Mouse (Mus musculus) liver, embryonic 11.5 days (tissue): ENCODE measurements at regions not wholly inside any gene's neighbourhood (a gene's known extent, or its start where the extent isn't known, plus 50 kb on each side); places are given as distances from the start of the nearest gene placed in this dataset.

Experiments used
- ATAC-seq: fragments of 200-750 bp; cut with Nextera tagmentation; replicated peaks from 2 replicates; pipeline ENCODE4 v1.8.0; 2017; ENCODE audit warnings: moderate number of reproducible peaks, mild to moderate bottlenecking, moderate TSS enrichment, moderate library complexity; ENCODE audit not compliant: low FRiP score
- DNase-seq: peaks from one replicate; pipeline ENCODE4 v3.0.0-alpha.2; 2017; ENCODE audit warnings: low spot score
- H3K27ac ChIP-seq: fragments of 300-500 bp; sonication (generic); 2 replicates; pipeline ENCODE4 v1.5.1; 2014; ENCODE audit warnings: mild to moderate bottlenecking, low read depth, low read length, control low read depth
- H3K27me3 ChIP-seq: fragments of 300-500 bp; sonication (generic); replicated peaks from 2 replicates; pipeline ENCODE4 v1.6.1; 2014; ENCODE audit warnings: low read length, mixed read lengths; ENCODE audit not compliant: control insufficient read depth, insufficient read depth
- H3K36me3 ChIP-seq: fragments of 300-500 bp; sonication (generic); 2 replicates; pipeline ENCODE4 v1.6.1; 2014; ENCODE audit warnings: mild to moderate bottlenecking, low read length, moderate library complexity, mixed read lengths; ENCODE audit not compliant: control insufficient read depth, insufficient read depth
- H3K4me1 ChIP-seq: fragments of 300-500 bp; sonication (generic); replicated peaks from 2 replicates; pipeline ENCODE4 v1.6.1; 2014; ENCODE audit warnings: low read length, mixed read lengths; ENCODE audit not compliant: control insufficient read depth, insufficient read depth
- H3K4me2 ChIP-seq: fragments of 300-500 bp; sonication (generic); 2 replicates; pipeline ENCODE4 v1.6.1; 2014; ENCODE audit warnings: mild to moderate bottlenecking, control low read depth, moderate library complexity
- H3K4me3 ChIP-seq: fragments of 300-500 bp; sonication (generic); 2 replicates; pipeline ENCODE4 v1.5.1; 2014; ENCODE audit warnings: low read depth, low read length, control low read depth
- H3K9ac ChIP-seq: fragments of 300-500 bp; sonication (generic); 2 replicates; pipeline ENCODE4 v1.6.1; 2014; ENCODE audit warnings: low read depth, low read length, control low read depth
- H3K9me3 ChIP-seq: fragments of 300-500 bp; sonication (generic); 2 replicates; pipeline ENCODE4 v1.6.1; 2016; ENCODE audit warnings: low read length, inconsistent platforms, mixed read lengths; ENCODE audit not compliant: control insufficient read depth
- WGBS: fragments of 180-500 bp; shearing (Covaris S2); extraction: QIAGEN DNeasy Blood & Tissue Kit; methylation state at CpG from one replicate; pipeline ENCODE4 v1.1.7; 2014; 5-methylcytosine and 5-hydroxymethylcytosine counted together

- no peak overlapping the region for H3K4me3 ChIP-seq
- no peaks in the 10 kb centered on the region for H3K27me3 ChIP-seq
- H3K4me2 ChIP-seq: no peak overlapping the region
- DNase-seq: no peak
- peaks cover 18% of the 10 kb centered on the region for H3K4me1 ChIP-seq
- 45% methylated on average over 7 of the region's 7 CpGs for WGBS
- no peak overlapping the region for H3K27ac ChIP-seq
- ATAC-seq: no peak
- H3K9me3 ChIP-seq: no peaks in the 10 kb centered on the region
- H3K9ac ChIP-seq: no peak overlapping the region
- H3K36me3 ChIP-seq: no peaks in the 10 kb centered on the region
Measured at GRCm38 (mm10) chr14:55338500-55338899, 116.7 kb downstream of the Dhrs2 start.

GRCm38 (mm10) chr14:55339036-55339614 lies 117.3 kb downstream of the Dhrs2 start:
- Histone ChIP-seq H3K9ac (no peak overlapping the region), H3K9me3 (no peaks in the 10 kb centered on the region), H3K4me2 (peak overlapping the region; percentile 40), H3K27ac (no peak overlapping the region), H3K4me1 (peaks cover 21% of the 10 kb centered on the region), H3K36me3 (no peaks in the 10 kb centered on the region), H3K27me3 (no peaks in the 10 kb centered on the region), H3K4me3 (no peak overlapping the region)
- DNase-seq (no peak), ATAC-seq (peak; percentile 53; the same call in 1 of the 2 replicates)
- 40% methylated on average over 9 of the region's 9 CpGs for WGBS

GRCm38 (mm10) chr14:55343341-55343740 lies 121.5 kb downstream of the Dhrs2 start:
- Histone ChIP-seq H3K4me2 (no peak overlapping the region), H3K27me3 (no peaks in the 10 kb centered on the region), H3K9me3 (no peaks in the 10 kb centered on the region), H3K4me3 (no peak overlapping the region), H3K9ac (no peak overlapping the region), H3K27ac (no peak overlapping the region), H3K4me1 (peaks cover 30% of the 10 kb centered on the region), H3K36me3 (no peaks in the 10 kb centered on the region)
- DNase-seq (no peak), ATAC-seq (no peak)
- WGBS: 78% methylated on average over 1 of the region's 1 CpGs

DNA sequence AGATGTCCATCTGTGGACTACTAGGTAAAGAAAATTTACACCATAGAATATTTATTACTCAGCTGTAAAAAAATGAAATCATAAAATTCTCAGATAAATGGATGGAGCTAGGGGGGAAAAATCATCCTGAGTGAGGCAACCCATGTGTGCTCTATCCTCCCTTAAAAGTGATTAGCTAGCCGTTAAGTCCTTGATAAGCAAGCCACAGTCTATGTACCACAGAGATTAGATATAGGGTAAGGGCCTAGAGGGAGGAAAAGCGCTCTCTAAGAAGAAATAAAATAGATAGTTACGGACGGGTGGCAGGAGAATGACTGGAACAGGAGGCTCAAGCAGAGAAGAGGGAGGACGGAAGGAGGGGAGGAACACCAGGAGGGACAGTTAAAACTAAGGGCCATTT lies 122.1 kb downstream of the Dhrs2 start:
- Histone ChIP-seq H3K27me3 (no peaks in the 10 kb centered on the region), H3K27ac (peak overlapping the region; percentile 70; the same call in 1 of the 2 replicates), H3K36me3 (no peaks in the 10 kb centered on the region), H3K4me3 (no peak overlapping the region), H3K9me3 (no peaks in the 10 kb centered on the region), H3K4me1 (peaks cover 30% of the 10 kb centered on the region), H3K4me2 (peak overlapping the region; percentile 24), H3K9ac (no peak overlapping the region)
- DNase-seq (no peak), ATAC-seq (peak; percentile 94)
- WGBS: 21% methylated on average over 5 of the region's 5 CpGs

DNA sequence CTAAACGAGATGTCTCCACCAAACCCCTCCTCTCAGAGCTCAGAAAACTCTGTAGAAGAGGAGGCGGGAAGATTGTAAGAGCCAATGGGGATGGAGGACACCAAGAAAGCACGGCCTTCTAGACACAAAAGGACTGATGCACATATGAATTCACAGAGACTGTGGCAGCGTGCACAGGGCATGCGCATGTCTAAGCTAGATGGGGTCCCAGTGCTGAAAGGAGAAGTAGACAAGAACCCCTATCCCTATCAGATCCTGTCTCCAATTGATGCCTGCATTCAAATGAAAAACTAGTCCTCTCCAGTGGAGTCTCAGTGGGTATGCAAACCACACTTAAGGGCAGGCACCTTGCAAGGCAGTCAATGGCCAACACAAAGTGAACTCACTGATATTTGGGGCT lies 123.3 kb downstream of the Dhrs2 start:
- Histone ChIP-seq H3K9ac (no peak overlapping the region), H3K9me3 (no peaks in the 10 kb centered on the region), H3K27ac (no peak overlapping the region), H3K4me2 (no peak overlapping the region), H3K36me3 (no peaks in the 10 kb centered on the region), H3K4me3 (no peak overlapping the region), H3K27me3 (no peaks in the 10 kb centered on the region), H3K4me1 (peaks cover 23% of the 10 kb centered on the region)
- DNase-seq: no peak
- 76% methylated on average over 5 of the region's 5 CpGs for WGBS
- no peak for ATAC-seq

- peaks cover 15% of the 10 kb centered on the region for H3K4me1 ChIP-seq
- no peak overlapping the region for H3K4me2 ChIP-seq
- H3K36me3 ChIP-seq: no peaks in the 10 kb centered on the region
- DNase-seq (no peak), ATAC-seq (no peak)
- no peaks in the 10 kb centered on the region for H3K9me3 ChIP-seq
- H3K9ac ChIP-seq: no peak overlapping the region
- H3K27me3 ChIP-seq: no peaks in the 10 kb centered on the region
- H3K4me3 ChIP-seq: no peak overlapping the region
- H3K27ac ChIP-seq: no peak overlapping the region
- WGBS: 82% methylated on average over 4 of the region's 4 CpGs
Measured at GRCm38 (mm10) chr14:55348098-55348497, 126.3 kb downstream of the Dhrs2 start.

DNA sequence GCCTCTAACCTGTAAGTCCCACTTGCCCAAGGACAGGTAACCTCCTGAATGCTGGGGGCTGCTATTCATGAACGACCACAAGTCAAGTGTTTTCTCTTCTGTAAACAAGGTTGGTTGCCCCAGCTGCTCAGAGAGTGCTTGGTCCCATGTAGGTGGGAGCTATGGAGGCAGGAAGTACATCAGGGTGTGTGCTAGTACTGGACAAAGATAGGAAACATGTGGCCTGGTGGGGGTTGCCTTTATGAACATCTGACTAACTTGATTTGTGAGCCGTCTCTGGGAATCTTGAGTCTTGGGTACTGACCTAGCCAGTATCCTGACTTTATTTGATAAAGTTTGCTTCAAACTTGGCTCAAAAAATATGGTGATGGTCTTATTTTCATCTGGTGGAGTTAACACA lies 121.3 kb upstream of the Dhrs4 start:
- no peak overlapping the region for H3K4me2 ChIP-seq
- no peak for ATAC-seq
- no peaks in the 10 kb centered on the region for H3K4me1 ChIP-seq
- H3K27ac ChIP-seq: no peak overlapping the region
- no peak for DNase-seq
- 39% methylated on average over 2 of the region's 2 CpGs for WGBS
- no peak overlapping the region for H3K9ac ChIP-seq
- no peaks in the 10 kb centered on the region for H3K9me3 ChIP-seq
- H3K36me3 ChIP-seq: no peaks in the 10 kb centered on the region
- H3K27me3 ChIP-seq: no peaks in the 10 kb centered on the region
- no peak overlapping the region for H3K4me3 ChIP-seq

DNA sequence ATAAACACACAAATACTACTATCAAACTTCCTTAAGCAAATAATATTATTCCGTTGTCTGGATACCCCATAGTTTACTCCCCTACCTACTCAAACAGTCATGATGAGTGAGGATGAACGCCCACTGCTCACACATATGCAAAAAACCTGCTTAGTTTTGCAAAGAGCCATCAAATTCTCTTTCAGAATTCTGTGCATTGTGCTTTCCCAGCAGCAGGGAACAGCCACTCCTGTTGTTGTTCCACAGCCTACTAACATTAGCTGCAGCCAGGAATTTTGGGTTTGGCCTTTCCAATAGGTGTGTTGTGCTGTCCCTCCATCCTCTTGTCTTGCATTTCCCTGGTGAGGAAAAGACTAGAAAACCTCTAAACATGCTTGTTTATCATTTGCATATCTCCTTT lies 120.1 kb upstream of the Dhrs4 start:
- Histone ChIP-seq H3K27me3 (no peaks in the 10 kb centered on the region), H3K4me1 (no peaks in the 10 kb centered on the region), H3K4me2 (no peak overlapping the region), H3K4me3 (no peak overlapping the region), H3K36me3 (no peaks in the 10 kb centered on the region), H3K9me3 (no peaks in the 10 kb centered on the region), H3K9ac (no peak overlapping the region), H3K27ac (no peak overlapping the region)
- 77% methylated on average over 2 of the region's 2 CpGs for WGBS
- ATAC-seq (no peak), DNase-seq (no peak)

DNA sequence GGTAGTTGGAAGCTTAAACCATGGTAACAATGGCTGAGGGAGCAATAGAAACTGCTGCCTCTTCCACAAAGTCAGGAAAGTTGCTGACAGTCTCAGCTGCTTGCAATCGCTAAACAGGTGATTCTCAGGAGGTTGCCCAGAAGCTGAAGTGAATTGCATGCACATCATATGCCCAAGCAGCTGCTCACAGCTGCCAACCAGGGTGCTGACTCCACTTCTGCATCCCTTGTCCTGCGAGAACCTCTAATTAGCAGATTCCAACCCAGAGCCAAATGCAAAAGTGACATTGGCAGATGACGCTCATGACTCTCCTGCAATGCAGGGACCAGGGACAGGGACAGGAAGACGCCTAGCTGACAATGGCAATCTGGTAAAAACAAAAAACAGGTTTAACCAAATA lies 116.2 kb upstream of the Dhrs4 start:
- no peak overlapping the region for H3K9ac ChIP-seq
- no peaks in the 10 kb centered on the region for H3K36me3 ChIP-seq
- H3K4me2 ChIP-seq: no peak overlapping the region
- no peak overlapping the region for H3K4me3 ChIP-seq
- no peaks in the 10 kb centered on the region for H3K27me3 ChIP-seq
- H3K4me1 ChIP-seq: no peaks in the 10 kb centered on the region
- 68% methylated on average over 4 of the region's 4 CpGs for WGBS
- no peaks in the 10 kb centered on the region for H3K9me3 ChIP-seq
- no peak overlapping the region for H3K27ac ChIP-seq
- DNase-seq (no peak), ATAC-seq (no peak)
